Mouse (Mus musculus): Measurements from ENCODE around the gene Supt5.
"Not testable (repeated sequence)": the region's sequence is repeated elsewhere in the genome, so short reads cannot be mapped to it uniquely, and the experiment has no call there.

The Supt5 gene

GRCm38 (mm10) chr7:28338108-28338998, at the start of gene Supt5:
TSS of gene Supt5 (minus strand) at chr7:28338746.
- peak; percentile 95 for DNase-seq (ENCODE audit: low spot score)

- DNase-seq (ENCODE audit: low spot score): not testable (repeated sequence)
Measured at GRCm38 (mm10) chr7:28387384-28387783, 48.8 kb upstream of the Supt5 start.

GRCm38 (mm10) chr7:28386877-28387276, 48.3 kb upstream of the Supt5 start:
- DNase-seq (ENCODE audit: low spot score): not testable (repeated sequence)

GRCm38 (mm10) chr7:28386462-28386861, 47.9 kb upstream of the Supt5 start:
- DNase-seq (ENCODE audit: low spot score): peak; percentile 62

- DNase-seq (ENCODE audit: low spot score): no peak
Measured at GRCm38 (mm10) chr7:28386007-28386406, 47.5 kb upstream of the Supt5 start.

- no peak for DNase-seq (ENCODE audit: low spot score)
Measured at GRCm38 (mm10) chr7:28385196-28385595, 46.6 kb upstream of the Supt5 start.

GRCm38 (mm10) chr7:28384162-28384561, 45.6 kb upstream of the Supt5 start:
- no peak for DNase-seq (ENCODE audit: low spot score)

GRCm38 (mm10) chr7:28383606-28384005, 45.1 kb upstream of the Supt5 start:
- no peak for DNase-seq (ENCODE audit: low spot score)

GRCm38 (mm10) chr7:28382981-28383396, 44.4 kb upstream of the Supt5 start:
- peak; percentile 63 for DNase-seq (ENCODE audit: low spot score)

GRCm38 (mm10) chr7:28382347-28382951, 43.9 kb upstream of the Supt5 start:
- no peak for DNase-seq (ENCODE audit: low spot score)

- no peak for DNase-seq (ENCODE audit: low spot score)
Measured at GRCm38 (mm10) chr7:28381938-28382337, 43.4 kb upstream of the Supt5 start.

GRCm38 (mm10) chr7:28381017-28381790, 42.7 kb upstream of the Supt5 start:
- no peak for DNase-seq (ENCODE audit: low spot score)

- no peak for DNase-seq (ENCODE audit: low spot score)
Measured at GRCm38 (mm10) chr7:28380237-28381016, 41.9 kb upstream of the Supt5 start, which contains the start of gene Zfp36. TSS of gene Zfp36 (minus strand) at chr7:28380253.

- peak; percentile 70 for DNase-seq (ENCODE audit: low spot score)
Measured at GRCm38 (mm10) chr7:28378769-28379651, 40.5 kb upstream of the Supt5 start.

- no peak for DNase-seq (ENCODE audit: low spot score)
Measured at GRCm38 (mm10) chr7:28378066-28378690, 39.6 kb upstream of the Supt5 start.

GRCm38 (mm10) chr7:28377190-28378065, 38.9 kb upstream of the Supt5 start:
- no peak for DNase-seq (ENCODE audit: low spot score)

- no peak for DNase-seq (ENCODE audit: low spot score)
Measured at GRCm38 (mm10) chr7:28376011-28376771, 37.6 kb upstream of the Supt5 start.

GRCm38 (mm10) chr7:28375176-28375921, 36.8 kb upstream of the Supt5 start:
- DNase-seq (ENCODE audit: low spot score): peak; percentile 63
